Mouse (Mus musculus) liver, embryonic 13.5 days (tissue): ENCODE results near the gene Rad1. TPM values are rescaled to one million over a fixed set of nuclear protein-coding genes. Genes with fewer than 3 reads are reported as not detected.
A peak's percentile ranks its signal among the peaks of the same experiment; 100 is the strongest.

Experiments used
- ATAC-seq: fragments of 200-750 bp; cut with Nextera tagmentation; 2 replicates; pipeline ENCODE4 v1.8.0; 2017; ENCODE audit warnings: low read depth, mild to moderate bottlenecking, moderate number of reproducible peaks, moderate library complexity
- DNase-seq: peaks from one replicate; pipeline ENCODE4 v3.0.0; 2022
- H3K27ac ChIP-seq: fragments of 300-500 bp; sonication (generic); 2 replicates; pipeline ENCODE4 v1.5.1; 2015; ENCODE audit warnings: moderate library complexity, mild to moderate bottlenecking, inconsistent platforms
- H3K27me3 ChIP-seq: fragments of 300-500 bp; sonication (generic); 2 replicates; pipeline ENCODE4 v1.6.1; 2015; ENCODE audit warnings: mild to moderate bottlenecking, inconsistent platforms
- H3K36me3 ChIP-seq: fragments of 300-500 bp; sonication (generic); 2 replicates; pipeline ENCODE4 v1.6.1; 2015; ENCODE audit warnings: mild to moderate bottlenecking, inconsistent platforms
- H3K4me1 ChIP-seq: fragments of 300-500 bp; sonication (generic); replicated peaks from 2 replicates; pipeline ENCODE4 v1.6.1; 2015; ENCODE audit warnings: inconsistent platforms
- H3K4me2 ChIP-seq: fragments of 300-500 bp; sonication (generic); 2 replicates; pipeline ENCODE4 v1.6.1; 2015; ENCODE audit warnings: inconsistent platforms, mild to moderate bottlenecking, moderate library complexity
- H3K4me3 ChIP-seq: fragments of 300-500 bp; sonication (generic); replicated peaks from 2 replicates; pipeline ENCODE4 v1.5.1; 2015; ENCODE audit warnings: mild to moderate bottlenecking, inconsistent platforms
- H3K9ac ChIP-seq: fragments of 300-500 bp; sonication (generic); 2 replicates; pipeline ENCODE4 v1.6.1; 2015; ENCODE audit warnings: mild to moderate bottlenecking, inconsistent platforms
- H3K9me3 ChIP-seq: fragments of 300-500 bp; sonication (generic); replicated peaks from 2 replicates; pipeline ENCODE4 v1.6.1; 2016; ENCODE audit warnings: inconsistent platforms
- WGBS: fragments of 180-500 bp; shearing (Covaris S2); methylation state at CpG from one replicate; pipeline ENCODE4 v1.1.7; 2015; ENCODE audit not compliant: insufficient replicate concordance; 5-methylcytosine and 5-hydroxymethylcytosine counted together
- polyA plus RNA-seq: library from polyadenylated mRNA; unstranded; fragments of >200 nt; fragmentation: Nextera tagmentation; extraction: Ambion mirVana; gene quantifications from 2 replicates; pipeline ENCODE4 v1.2.1, GENCODE M21; 2015

Rad1 gene
- polyA plus RNA-seq = 21.6 and 26.4 TPM in 2 replicates

- H3K4me2 ChIP-seq = peak within 1 kb of the TSS; percentile 83
- peak within 1 kb of the TSS; percentile 81 for H3K4me3 ChIP-seq
- H3K27me3 ChIP-seq = no peaks in the 10 kb centered on the region
- peak; percentile 99 for ATAC-seq
- H3K4me1 ChIP-seq = peaks cover 26% of the 10 kb centered on the region
- under 1% methylated on average over 58 of the region's 58 CpGs for WGBS
- H3K27ac ChIP-seq = peak within 1 kb of the TSS; percentile 69
- peak; percentile 90 for DNase-seq
- peak within 1 kb of the TSS; percentile 89 for H3K9ac ChIP-seq
- H3K36me3 ChIP-seq = peaks cover 43% of the 10 kb centered on the region
- H3K9me3 ChIP-seq = no peaks in the 10 kb centered on the region
Observed at GRCm38 (mm10) chr15:10485484-10486364, at the start of gene Rad1, which contains the start of gene Brix1. Gene Rad1, plus strand, starts transcription at chr15:10486018. Gene Brix1, minus strand, starts transcription at chr15:10485947.

- Histone ChIP-seq H3K9me3 (no peaks in the 10 kb centered on the region), H3K27me3 (no peaks in the 10 kb centered on the region), H3K9ac (no peak overlapping the region), H3K27ac (no peak overlapping the region), H3K4me2 (no peak overlapping the region), H3K4me3 (no peak overlapping the region), H3K4me1 (no peaks in the 10 kb centered on the region), H3K36me3 (no peaks in the 10 kb centered on the region)
- ATAC-seq (no peak), DNase-seq (no peak)
- 51% methylated on average over 1 of the region's 1 CpGs for WGBS
Observed at GRCm38 (mm10) chr15:10436893-10437292, 48.9 kb upstream of the Rad1 start.

GRCm38 (mm10) chr15:10439963-10440362 is 45.9 kb upstream of the Rad1 start:
- Histone ChIP-seq H3K4me3 (no peak overlapping the region), H3K36me3 (no peaks in the 10 kb centered on the region), H3K27ac (no peak overlapping the region), H3K9me3 (no peaks in the 10 kb centered on the region), H3K4me2 (no peak overlapping the region), H3K27me3 (no peaks in the 10 kb centered on the region), H3K4me1 (no peaks in the 10 kb centered on the region), H3K9ac (no peak overlapping the region)
- no peak for DNase-seq
- ATAC-seq = no peak
- WGBS = 75% methylated on average over 6 of the region's 6 CpGs

- DNase-seq = no peak
- no peaks in the 10 kb centered on the region for H3K27me3 ChIP-seq
- H3K27ac ChIP-seq = no peak overlapping the region
- H3K9ac ChIP-seq = no peak overlapping the region
- H3K4me3 ChIP-seq = no peak overlapping the region
- no peak overlapping the region for H3K4me2 ChIP-seq
- H3K36me3 ChIP-seq = 0 out of 2 replicates have a peak, but pooled peaks cover 3% of the 10 kb centered on the region
- ATAC-seq = no peak
- no peaks in the 10 kb centered on the region for H3K4me1 ChIP-seq
- 82% methylated on average over 9 of the region's 9 CpGs for WGBS
- H3K9me3 ChIP-seq = no peaks in the 10 kb centered on the region
Observed at GRCm38 (mm10) chr15:10441493-10441892, 44.3 kb upstream of the Rad1 start.

DNA sequence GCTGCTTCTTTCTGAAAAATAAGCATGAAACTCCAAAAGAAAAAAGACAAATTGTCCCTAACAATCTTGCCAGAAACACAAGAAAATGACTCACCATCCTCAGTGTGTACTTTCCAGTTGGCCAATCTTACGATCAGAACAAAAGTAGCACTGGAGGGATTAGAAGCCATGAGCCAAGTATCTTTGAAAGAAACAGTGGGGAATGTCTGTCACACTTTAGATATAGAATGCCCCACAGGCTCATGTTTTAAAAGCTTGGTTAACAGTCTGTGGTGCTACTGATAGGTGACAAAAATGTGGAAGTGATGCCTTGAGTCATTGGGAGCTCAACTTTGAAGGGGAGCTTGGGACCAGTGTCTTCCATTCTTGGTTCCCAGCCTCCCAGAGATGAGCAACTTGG is 43.5 kb upstream of the Rad1 start:
- no peaks in the 10 kb centered on the region for H3K4me1 ChIP-seq
- WGBS = 75% methylated on average over 1 of the region's 1 CpGs

GRCm38 (mm10) chr15:10447102-10447501 is 38.7 kb upstream of the Rad1 start:
- DNase-seq (no peak), ATAC-seq (0 out of 2 replicates have a peak, but pooled peaks have one; percentile 34)
- Histone ChIP-seq H3K27me3 (no peaks in the 10 kb centered on the region), H3K4me3 (no peak overlapping the region), H3K4me2 (no peak overlapping the region), H3K27ac (no peak overlapping the region), H3K9ac (no peak overlapping the region), H3K4me1 (no peaks in the 10 kb centered on the region), H3K9me3 (no peaks in the 10 kb centered on the region), H3K36me3 (peaks cover 23% of the 10 kb centered on the region)
- WGBS = 68% methylated on average over 3 of the region's 3 CpGs

More for the DNA sequence above, 43.5 kb upstream of the Rad1 start:
- peaks cover 7% of the 10 kb centered on the region for H3K36me3 ChIP-seq
- H3K4me3 ChIP-seq = no peak overlapping the region
- no peak for ATAC-seq
- no peak for DNase-seq
- H3K27me3 ChIP-seq = no peaks in the 10 kb centered on the region
- no peak overlapping the region for H3K27ac ChIP-seq
- H3K4me2 ChIP-seq = no peak overlapping the region
- H3K9me3 ChIP-seq = no peaks in the 10 kb centered on the region
- H3K9ac ChIP-seq = no peak overlapping the region

GRCm38 (mm10) chr15:10460986-10461385 is 24.8 kb upstream of the Rad1 start:
- H3K4me3 ChIP-seq = no peak overlapping the region
- H3K4me2 ChIP-seq = no peak overlapping the region
- H3K27me3 ChIP-seq = no peaks in the 10 kb centered on the region
- 76% methylated on average over 12 of the region's 12 CpGs for WGBS
- ATAC-seq = no peak
- H3K4me1 ChIP-seq = 0 out of 2 replicates have a peak, but pooled peaks cover 4% of the 10 kb centered on the region
- H3K9me3 ChIP-seq = no peaks in the 10 kb centered on the region
- H3K36me3 ChIP-seq = peaks cover 42% of the 10 kb centered on the region
- no peak overlapping the region for H3K9ac ChIP-seq
- DNase-seq = no peak
- H3K27ac ChIP-seq = no peak overlapping the region

GRCm38 (mm10) chr15:10463555-10463954 is 22.3 kb upstream of the Rad1 start:
- 67% methylated on average over 5 of the region's 5 CpGs for WGBS
- H3K9ac ChIP-seq = no peak overlapping the region
- ATAC-seq = no peak
- no peaks in the 10 kb centered on the region for H3K9me3 ChIP-seq
- no peak overlapping the region for H3K4me3 ChIP-seq
- H3K4me1 ChIP-seq = peaks cover 9% of the 10 kb centered on the region
- no peak overlapping the region for H3K4me2 ChIP-seq
- no peak overlapping the region for H3K27ac ChIP-seq
- H3K36me3 ChIP-seq = peaks cover 31% of the 10 kb centered on the region
- no peaks in the 10 kb centered on the region for H3K27me3 ChIP-seq
- no peak for DNase-seq

DNA sequence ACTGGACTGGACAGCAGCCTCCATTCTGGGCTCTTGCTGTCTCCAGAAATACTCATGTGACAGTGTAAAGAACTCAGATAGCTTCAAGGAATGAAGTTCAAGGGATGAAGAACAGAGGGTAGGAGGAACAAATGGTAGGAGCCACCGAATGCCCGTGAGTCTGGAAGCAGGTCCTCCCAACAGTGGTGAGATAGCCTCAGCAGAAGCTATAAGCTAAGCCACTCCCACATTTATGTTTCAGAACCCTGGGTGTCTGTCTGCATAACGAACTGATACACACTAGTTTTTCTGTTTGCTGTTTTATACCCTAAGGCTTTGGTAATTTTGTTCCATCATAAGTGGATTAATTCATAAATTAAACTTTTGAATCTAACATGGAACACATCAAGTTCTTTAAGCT is 21.1 kb upstream of the Rad1 start:
- Histone ChIP-seq H3K27ac (no peak overlapping the region), H3K27me3 (no peaks in the 10 kb centered on the region), H3K9me3 (no peaks in the 10 kb centered on the region), H3K4me2 (no peak overlapping the region), H3K9ac (no peak overlapping the region), H3K4me3 (no peak overlapping the region), H3K36me3 (peaks cover 22% of the 10 kb centered on the region), H3K4me1 (peaks cover 21% of the 10 kb centered on the region)
- no peak for DNase-seq
- no peak for ATAC-seq
- 45% methylated on average over 3 of the region's 3 CpGs for WGBS

DNA sequence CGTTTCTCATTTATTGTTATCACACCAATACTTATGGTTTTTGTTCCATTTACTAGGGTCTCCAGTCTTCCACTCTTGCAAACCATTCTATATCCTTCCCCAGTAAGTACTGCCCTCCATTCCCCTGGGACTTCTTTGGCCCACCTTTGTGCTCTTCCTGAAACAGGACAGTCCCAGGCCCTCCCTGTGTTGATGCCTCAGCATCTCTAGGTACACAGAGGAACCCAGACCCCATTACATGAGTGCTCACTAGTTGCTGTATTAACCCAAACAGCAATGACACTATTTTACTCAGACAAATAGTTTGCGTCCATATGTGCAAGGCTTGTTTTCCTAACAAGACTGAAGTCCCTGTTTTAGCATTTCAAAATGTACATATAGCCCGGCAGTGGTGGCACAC is 17.1 kb upstream of the Rad1 start:
- no peak for ATAC-seq
- Histone ChIP-seq H3K36me3 (no peaks in the 10 kb centered on the region), H3K9ac (0 out of 2 replicates have a peak overlapping the region, but pooled peaks have one; percentile 29), H3K27ac (no peak overlapping the region), H3K4me2 (peak overlapping the region; percentile 99), H3K27me3 (no peaks in the 10 kb centered on the region), H3K4me1 (peaks cover 29% of the 10 kb centered on the region), H3K9me3 (no peaks in the 10 kb centered on the region), H3K4me3 (peak overlapping the region; percentile 90; the same call in 1 of the 2 replicates)
- no peak for DNase-seq
- WGBS = 62% methylated on average over 3 of the region's 3 CpGs

DNA sequence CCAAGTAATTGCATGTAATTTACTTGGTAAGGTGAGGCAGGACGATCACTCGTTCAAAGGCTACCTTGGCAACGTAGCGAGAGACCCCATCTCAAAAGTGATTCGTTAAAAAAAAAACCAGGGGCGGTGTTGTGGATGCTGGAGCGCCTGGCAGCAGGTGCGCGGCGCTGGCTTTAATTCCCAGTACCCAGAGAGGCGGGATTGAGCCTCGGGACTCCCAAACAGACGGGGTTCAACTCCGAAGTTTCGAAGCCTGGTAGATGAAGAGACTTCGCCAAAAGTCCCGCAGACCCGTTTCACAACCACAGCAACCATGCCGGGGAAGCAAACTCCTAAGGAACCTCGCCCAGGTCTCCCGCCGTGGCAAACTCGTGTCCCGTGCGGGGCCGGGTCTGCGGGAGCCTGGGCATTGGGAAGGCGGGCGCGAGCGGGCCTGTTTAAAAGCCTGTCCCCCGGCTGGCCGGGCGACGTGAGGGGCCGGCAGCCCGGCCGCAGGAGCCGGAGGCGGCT is 16.1 kb upstream of the Rad1 start:
- Histone ChIP-seq H3K27ac (peak overlapping the region; percentile 76), H3K9me3 (no peaks in the 10 kb centered on the region), H3K9ac (peak overlapping the region; percentile 89), H3K27me3 (no peaks in the 10 kb centered on the region), H3K36me3 (peaks cover 4% of the 10 kb centered on the region), H3K4me1 (peaks cover 25% of the 10 kb centered on the region), H3K4me3 (peak overlapping the region; percentile 90), H3K4me2 (peak overlapping the region; percentile 99)
- 2% methylated on average over 35 of the region's 40 CpGs for WGBS
- ATAC-seq (no peak), DNase-seq (peak; percentile 15)
